Mouse (Mus musculus): ENCODE measurements around the gene Pip4k2c. TPM values are rescaled to one million over a fixed set of nuclear protein-coding genes. Genes with fewer than 3 reads are reported as not detected.

The Pip4k2c gene
- 39.1 and 40.1 TPM in 2 replicates for polyA plus RNA-seq (2015; fragmentation: Nextera tagmentation; extraction: Ambion mirVana)

GRCm38 (mm10) chr10:127211414-127211854 is at the start of gene Pip4k2c:
TSS of gene Pip4k2c (minus strand) at chr10:127211585.
- under 1% methylated on average over 47 of the region's 47 CpGs for WGBS (ENCODE audit: insufficient replicate concordance)
- Histone ChIP-seq H3K9me3 (replicated peaks; ENCODE audit: control insufficient read depth, low read length) (no peaks in the 10 kb centered on the region), H3K4me1 (ENCODE audit: control insufficient read depth, low read depth, low read length) (peaks cover 36% of the 10 kb centered on the region), H3K4me3 (ENCODE audit: low read depth, low read length) (peak within 1 kb of the TSS; percentile 96), H3K9ac (ENCODE audit: low read depth, low read length) (peak within 1 kb of the TSS; percentile 97), H3K4me2 (ENCODE audit: low read depth, low read length) (peak within 1 kb of the TSS; percentile 89), H3K27me3 (ENCODE audit: control insufficient read depth, insufficient read depth, low read depth, low read length) (no peaks in the 10 kb centered on the region), H3K36me3 (ENCODE audit: control insufficient read depth, insufficient read depth) (peaks cover 16% of the 10 kb centered on the region), H3K27ac (ENCODE audit: low read length) (peak within 1 kb of the TSS; percentile 89)
- ATAC-seq (ENCODE audit: low read depth): peak; percentile 95

DNA sequence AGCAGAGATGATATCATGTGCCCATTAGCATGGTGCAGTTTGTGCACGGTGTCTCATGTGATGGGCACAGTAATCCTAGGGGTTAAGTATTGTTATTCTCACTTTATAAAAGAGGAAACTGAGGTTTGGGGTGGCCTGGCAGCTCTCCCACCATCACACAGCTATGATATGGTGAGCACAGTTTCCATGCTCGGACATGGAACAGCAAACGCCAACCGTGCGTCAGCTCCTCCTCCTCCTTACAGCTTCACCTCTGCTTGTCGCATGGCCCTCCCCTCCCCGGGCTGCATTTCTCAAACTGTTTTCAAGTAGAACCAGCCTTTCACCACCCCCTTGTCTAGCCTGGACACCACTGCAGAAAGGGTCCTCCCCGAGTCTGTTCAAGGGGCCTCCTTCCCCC is 47.1 kb upstream of the Pip4k2c start:
- 53% methylated on average over 8 of the region's 8 CpGs for WGBS (ENCODE audit: insufficient replicate concordance)
- Histone ChIP-seq H3K27ac (ENCODE audit: low read length) (no peak overlapping the region), H3K36me3 (ENCODE audit: control insufficient read depth, insufficient read depth) (no peaks in the 10 kb centered on the region), H3K9ac (ENCODE audit: low read depth, low read length) (no peak overlapping the region), H3K4me3 (ENCODE audit: low read depth, low read length) (no peak overlapping the region), H3K9me3 (replicated peaks; ENCODE audit: control insufficient read depth, low read length) (no peaks in the 10 kb centered on the region), H3K27me3 (ENCODE audit: control insufficient read depth, insufficient read depth, low read depth, low read length) (peaks cover 29% of the 10 kb centered on the region), H3K4me2 (ENCODE audit: low read depth, low read length) (no peak overlapping the region), H3K4me1 (ENCODE audit: control insufficient read depth, low read depth, low read length) (peaks cover 2% of the 10 kb centered on the region; the same call in 1 of the 2 replicates)
- no peak for ATAC-seq (ENCODE audit: low read depth)

GRCm38 (mm10) chr10:127257790-127258189 is 46.4 kb upstream of the Pip4k2c start:
- Histone ChIP-seq H3K27me3 (ENCODE audit: control insufficient read depth, insufficient read depth, low read depth, low read length) (peaks cover 22% of the 10 kb centered on the region), H3K27ac (ENCODE audit: low read length) (no peak overlapping the region), H3K4me1 (ENCODE audit: control insufficient read depth, low read depth, low read length) (no peaks in the 10 kb centered on the region; the same call in 1 of the 2 replicates), H3K9me3 (replicated peaks; ENCODE audit: control insufficient read depth, low read length) (no peaks in the 10 kb centered on the region), H3K9ac (ENCODE audit: low read depth, low read length) (no peak overlapping the region), H3K4me2 (ENCODE audit: low read depth, low read length) (no peak overlapping the region), H3K36me3 (ENCODE audit: control insufficient read depth, insufficient read depth) (no peaks in the 10 kb centered on the region), H3K4me3 (ENCODE audit: low read depth, low read length) (no peak overlapping the region)
- ATAC-seq (ENCODE audit: low read depth): no peak
- 49% methylated on average over 6 of the region's 6 CpGs for WGBS (ENCODE audit: insufficient replicate concordance)

- no peak overlapping the region for H3K4me2 ChIP-seq (ENCODE audit: low read depth, low read length)
- WGBS (ENCODE audit: insufficient replicate concordance): 24% methylated on average over 14 of the region's 14 CpGs
- no peaks in the 10 kb centered on the region for H3K36me3 ChIP-seq (ENCODE audit: control insufficient read depth, insufficient read depth)
- H3K27me3 ChIP-seq (ENCODE audit: control insufficient read depth, insufficient read depth, low read depth, low read length): peaks cover 3% of the 10 kb centered on the region
- no peak overlapping the region for H3K27ac ChIP-seq (ENCODE audit: low read length)
- no peaks in the 10 kb centered on the region for H3K4me1 ChIP-seq (ENCODE audit: control insufficient read depth, low read depth, low read length)
- ATAC-seq (ENCODE audit: low read depth): no peak
- no peak overlapping the region for H3K9ac ChIP-seq (ENCODE audit: low read depth, low read length)
- H3K4me3 ChIP-seq (ENCODE audit: low read depth, low read length): no peak overlapping the region
- H3K9me3 ChIP-seq (replicated peaks; ENCODE audit: control insufficient read depth, low read length): no peaks in the 10 kb centered on the region
Measured at GRCm38 (mm10) chr10:127255625-127256345, 44.4 kb upstream of the Pip4k2c start.

GRCm38 (mm10) chr10:127250810-127251209 is 39.4 kb upstream of the Pip4k2c start:
- no peak for ATAC-seq (ENCODE audit: low read depth)
- Histone ChIP-seq H3K4me2 (ENCODE audit: low read depth, low read length) (no peak overlapping the region), H3K9me3 (replicated peaks; ENCODE audit: control insufficient read depth, low read length) (no peaks in the 10 kb centered on the region), H3K4me3 (ENCODE audit: low read depth, low read length) (no peak overlapping the region), H3K27ac (ENCODE audit: low read length) (no peak overlapping the region), H3K9ac (ENCODE audit: low read depth, low read length) (no peak overlapping the region), H3K4me1 (ENCODE audit: control insufficient read depth, low read depth, low read length) (no peaks in the 10 kb centered on the region), H3K36me3 (ENCODE audit: control insufficient read depth, insufficient read depth) (no peaks in the 10 kb centered on the region), H3K27me3 (ENCODE audit: control insufficient read depth, insufficient read depth, low read depth, low read length) (peaks cover 8% of the 10 kb centered on the region; the same call in 1 of the 2 replicates)
- 26% methylated on average over 5 of the region's 5 CpGs for WGBS (ENCODE audit: insufficient replicate concordance)

DNA sequence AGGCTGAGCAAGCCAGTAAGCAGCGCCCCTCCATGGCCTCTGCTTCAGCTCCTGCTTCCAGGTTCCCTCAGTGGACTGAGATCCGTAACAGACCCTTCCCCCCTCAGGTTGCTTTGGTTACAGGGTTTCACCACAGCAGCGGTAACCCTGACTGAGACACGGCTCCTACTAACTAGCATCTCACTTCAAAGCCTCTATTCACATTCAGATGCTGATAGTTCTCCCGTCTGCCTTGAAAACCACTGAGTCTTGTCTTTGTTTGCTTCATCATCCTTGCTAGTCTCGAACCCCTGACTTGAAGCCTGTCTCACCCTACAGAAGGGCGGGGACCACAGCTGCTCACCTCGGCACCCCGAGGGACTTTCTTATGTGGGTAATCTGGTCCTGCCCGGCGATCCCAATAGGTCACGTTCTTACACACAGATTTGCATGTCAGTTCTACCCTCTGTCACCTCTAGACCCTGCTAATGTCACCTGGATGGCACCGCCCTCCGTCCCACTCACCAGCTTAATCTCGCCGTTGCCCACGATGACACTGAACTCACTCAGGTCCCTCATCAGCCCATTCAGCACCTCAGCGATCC is 26.9 kb upstream of the Pip4k2c start:
- ATAC-seq (ENCODE audit: low read depth): no peak
- no peaks in the 10 kb centered on the region for H3K9me3 ChIP-seq (replicated peaks; ENCODE audit: control insufficient read depth, low read length)
- no peak overlapping the region for H3K9ac ChIP-seq (ENCODE audit: low read depth, low read length)
- WGBS (ENCODE audit: insufficient replicate concordance): 56% methylated on average over 18 of the region's 18 CpGs
- H3K27me3 ChIP-seq (ENCODE audit: control insufficient read depth, insufficient read depth, low read depth, low read length): peaks cover 23% of the 10 kb centered on the region
- H3K36me3 ChIP-seq (ENCODE audit: control insufficient read depth, insufficient read depth): no peaks in the 10 kb centered on the region
- no peaks in the 10 kb centered on the region for H3K4me1 ChIP-seq (ENCODE audit: control insufficient read depth, low read depth, low read length)
- no peak overlapping the region for H3K4me3 ChIP-seq (ENCODE audit: low read depth, low read length)
- H3K27ac ChIP-seq (ENCODE audit: low read length): no peak overlapping the region
- no peak overlapping the region for H3K4me2 ChIP-seq (ENCODE audit: low read depth, low read length)

DNA sequence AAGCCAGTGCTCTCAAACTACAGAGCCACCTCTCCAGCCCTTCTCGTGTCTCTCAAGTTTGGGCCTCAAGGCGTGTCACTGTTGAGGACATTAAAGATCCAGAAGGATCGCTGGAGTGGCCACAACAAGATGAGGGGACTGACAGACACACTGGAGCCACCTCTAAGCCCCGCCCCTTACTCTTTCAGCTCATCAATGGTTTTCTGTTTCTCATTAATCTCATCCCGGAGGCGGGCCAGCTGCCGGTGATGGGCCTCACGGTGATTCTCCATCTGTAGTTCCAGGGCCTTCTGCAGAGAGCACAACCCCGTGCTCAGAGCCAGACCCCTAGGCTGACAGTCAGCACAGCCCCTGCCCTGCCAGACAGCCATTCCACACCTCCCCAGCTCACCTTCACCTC is 25.2 kb upstream of the Pip4k2c start:
- Histone ChIP-seq H3K9me3 (replicated peaks; ENCODE audit: control insufficient read depth, low read length) (no peaks in the 10 kb centered on the region), H3K36me3 (ENCODE audit: control insufficient read depth, insufficient read depth) (no peaks in the 10 kb centered on the region), H3K9ac (ENCODE audit: low read depth, low read length) (no peak overlapping the region), H3K27ac (ENCODE audit: low read length) (no peak overlapping the region), H3K4me1 (ENCODE audit: control insufficient read depth, low read depth, low read length) (no peaks in the 10 kb centered on the region), H3K27me3 (ENCODE audit: control insufficient read depth, insufficient read depth, low read depth, low read length) (peaks cover 20% of the 10 kb centered on the region), H3K4me3 (ENCODE audit: low read depth, low read length) (no peak overlapping the region), H3K4me2 (ENCODE audit: low read depth, low read length) (no peak overlapping the region)
- ATAC-seq (ENCODE audit: low read depth): no peak
- 57% methylated on average over 9 of the region's 9 CpGs for WGBS (ENCODE audit: insufficient replicate concordance)

- no peak for ATAC-seq (ENCODE audit: low read depth)
- H3K27me3 ChIP-seq (ENCODE audit: control insufficient read depth, insufficient read depth, low read depth, low read length): peaks cover 14% of the 10 kb centered on the region
Measured at GRCm38 (mm10) chr10:127233141-127233540, 21.8 kb upstream of the Pip4k2c start.

GRCm38 (mm10) chr10:127231741-127232140 is 20.4 kb upstream of the Pip4k2c start:
- Histone ChIP-seq H3K4me1 (ENCODE audit: control insufficient read depth, low read depth, low read length) (no peaks in the 10 kb centered on the region; the same call in none of the 2 replicates), H3K9ac (ENCODE audit: low read depth, low read length) (no peak overlapping the region), H3K27ac (ENCODE audit: low read length) (no peak overlapping the region), H3K9me3 (replicated peaks; ENCODE audit: control insufficient read depth, low read length) (no peaks in the 10 kb centered on the region), H3K4me3 (ENCODE audit: low read depth, low read length) (no peak overlapping the region), H3K4me2 (ENCODE audit: low read depth, low read length) (no peak overlapping the region), H3K27me3 (ENCODE audit: control insufficient read depth, insufficient read depth, low read depth, low read length) (peaks cover 5% of the 10 kb centered on the region; the same call in 1 of the 2 replicates), H3K36me3 (ENCODE audit: control insufficient read depth, insufficient read depth) (no peaks in the 10 kb centered on the region)
- ATAC-seq (ENCODE audit: low read depth): no peak
- WGBS (ENCODE audit: insufficient replicate concordance): 72% methylated on average over 14 of the region's 14 CpGs

More at GRCm38 (mm10) chr10:127233141-127233540, 21.8 kb upstream of the Pip4k2c start:
- Histone ChIP-seq H3K4me1 (ENCODE audit: control insufficient read depth, low read depth, low read length) (no peaks in the 10 kb centered on the region; the same call in none of the 2 replicates), H3K9me3 (replicated peaks; ENCODE audit: control insufficient read depth, low read length) (no peaks in the 10 kb centered on the region), H3K27ac (ENCODE audit: low read length) (no peak overlapping the region), H3K4me2 (ENCODE audit: low read depth, low read length) (no peak overlapping the region), H3K36me3 (ENCODE audit: control insufficient read depth, insufficient read depth) (no peaks in the 10 kb centered on the region), H3K9ac (ENCODE audit: low read depth, low read length) (no peak overlapping the region), H3K4me3 (ENCODE audit: low read depth, low read length) (no peak overlapping the region)
- WGBS (ENCODE audit: insufficient replicate concordance): 73% methylated on average over 9 of the region's 9 CpGs
